Mouse (Mus musculus) stomach, postnatal 0 days (tissue): ENCODE measurements around the gene Cnp.

Source experiments
- CTCF ChIP-seq: IDR thresholded peaks from 2 replicates; pipeline ENCODE4 v1.5.1; 2016; ENCODE audit warnings: antibody characterized with exemption, low read depth, mild to moderate bottlenecking, moderate library complexity
- EP300 ChIP-seq: optimal IDR thresholded peaks from 2 replicates; pipeline ENCODE3; 2016; ENCODE audit warnings: antibody characterized with exemption

DNA sequence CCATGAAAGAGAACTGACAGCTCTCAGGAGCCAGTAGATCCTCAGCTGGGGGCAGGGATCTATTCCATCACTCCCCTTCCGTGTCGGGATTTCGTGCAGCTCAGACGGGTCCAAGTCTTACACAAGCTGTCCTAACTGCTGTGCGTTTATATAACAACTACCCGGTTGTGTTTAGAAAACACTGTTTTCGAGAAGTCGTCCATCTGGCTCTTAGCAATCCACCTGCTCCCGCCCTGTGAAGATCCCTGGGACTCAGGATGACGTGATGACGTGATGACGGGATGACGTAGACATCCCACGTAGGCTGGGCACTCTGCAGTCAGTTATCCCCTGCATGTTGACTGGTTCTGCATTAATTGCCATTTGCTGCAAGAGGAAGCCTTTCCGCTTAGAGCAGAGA, 10.4 kb upstream of the Cnp start:
- TF ChIP-seq EP300 (no peak), CTCF (no peak)
